Mouse (Mus musculus): ENCODE data around the gene Hist1h2bq. TPM values are rescaled to one million over a fixed set of nuclear protein-coding genes. Genes with fewer than 3 reads are reported as not detected.
"Not testable (repeated sequence)": the region's sequence is repeated elsewhere in the genome, so short reads cannot be mapped to it uniquely, and the experiment has no call there.

The Hist1h2bq gene
- total RNA-seq (2022) = 10 to 100 TPM; 25.7 to 37.7 (median 29.1) TPM

- DNase-seq (ENCODE audit: low spot score) = not testable (repeated sequence)
These were observed at the start of gene Hist1h2bq, which contains the start of gene Hist1h2ao for GRCm38 (mm10) chr13:21810073-21810472. Hist1h2bq (minus strand) TSS chr13:21810197. Hist1h2ao (plus strand) TSS chr13:21810465.

GRCm38 (mm10) chr13:21855698-21856162, 45.7 kb upstream of the Hist1h2bq start:
- peak; percentile 83 for DNase-seq (ENCODE audit: low spot score)

GRCm38 (mm10) chr13:21855146-21855545, 45.1 kb upstream of the Hist1h2bq start:
- peak; percentile 85 for DNase-seq (ENCODE audit: low spot score)

- peak; percentile 87 for DNase-seq (ENCODE audit: low spot score)
These were observed 42.4 kb upstream of the Hist1h2bq start for GRCm38 (mm10) chr13:21852215-21852945.

- not testable (repeated sequence) for DNase-seq (ENCODE audit: low spot score)
These were observed 40.7 kb upstream of the Hist1h2bq start for GRCm38 (mm10) chr13:21850696-21851095.

GRCm38 (mm10) chr13:21847883-21848282, 37.9 kb upstream of the Hist1h2bq start:
- no peak for DNase-seq (ENCODE audit: low spot score)

- not testable (repeated sequence) for DNase-seq (ENCODE audit: low spot score)
These were observed 36.4 kb upstream of the Hist1h2bq start for GRCm38 (mm10) chr13:21846356-21846755.

GRCm38 (mm10) chr13:21840508-21840907, 30.5 kb upstream of the Hist1h2bq start:
- DNase-seq (ENCODE audit: low spot score) = not testable (repeated sequence)

GRCm38 (mm10) chr13:21833461-21833860, 23.5 kb upstream of the Hist1h2bq start, which contains the start of the genes Hist1h2ap and Hist1h2br:
Hist1h2ap (minus strand) TSS chr13:21833507.
Hist1h2br (plus strand) TSS chr13:21833743.
- not testable (repeated sequence) for DNase-seq (ENCODE audit: low spot score)

GRCm38 (mm10) chr13:21831418-21832394, 21.7 kb upstream of the Hist1h2bq start, which contains the start of gene Hist1h4n:
Hist1h4n (minus strand) TSS chr13:21832196.
- peak; percentile 41 for DNase-seq (ENCODE audit: low spot score)

GRCm38 (mm10) chr13:21830344-21830743, 20.3 kb upstream of the Hist1h2bq start:
- no peak for DNase-seq (ENCODE audit: low spot score)

GRCm38 (mm10) chr13:21828511-21828910, 18.5 kb upstream of the Hist1h2bq start:
- DNase-seq (ENCODE audit: low spot score) = no peak

- not testable (repeated sequence) for DNase-seq (ENCODE audit: low spot score)
These were observed 10.3 kb upstream of the Hist1h2bq start for GRCm38 (mm10) chr13:21820082-21820890.

GRCm38 (mm10) chr13:21812092-21812491, 2.1 kb upstream of the Hist1h2bq start:
- not testable (repeated sequence) for DNase-seq (ENCODE audit: low spot score)

- DNase-seq (ENCODE audit: low spot score) = peak; percentile 61
These were observed 1.5 kb upstream of the Hist1h2bq start, which contains the start of gene Hist1h4m for GRCm38 (mm10) chr13:21811539-21811938. Hist1h4m (plus strand) TSS chr13:21811746.

- not testable (repeated sequence) for DNase-seq (ENCODE audit: low spot score)
These were observed 1.1 kb upstream of the Hist1h2bq start for GRCm38 (mm10) chr13:21811074-21811473.

- not testable (repeated sequence) for DNase-seq (ENCODE audit: low spot score)
These were observed 6.9 kb downstream of the Hist1h2bq start for GRCm38 (mm10) chr13:21803058-21803457.

GRCm38 (mm10) chr13:21797163-21797562, 12.8 kb downstream of the Hist1h2bq start:
- not testable (repeated sequence) for DNase-seq (ENCODE audit: low spot score)

GRCm38 (mm10) chr13:21795584-21795983, 14.4 kb downstream of the Hist1h2bq start:
- DNase-seq (ENCODE audit: low spot score) = no peak

GRCm38 (mm10) chr13:21790601-21791283, 19.3 kb downstream of the Hist1h2bq start:
- no peak for DNase-seq (ENCODE audit: low spot score)
